Mouse (Mus musculus) large intestine, adult 2 months (tissue): ENCODE results near the gene Tnfrsf26. TPM values are rescaled to one million over a fixed set of nuclear protein-coding genes. Genes with fewer than 3 reads are reported as not detected.
"Not testable (repeated sequence)": the region's sequence is repeated elsewhere in the genome, so short reads cannot be mapped to it uniquely, and the experiment has no call there.

Experiments
- DNase-seq: peaks from one replicate; pipeline ENCODE4 v3.0.0-alpha.2; 2012; ENCODE audit warnings: low read depth, low spot score
- WGBS: fragments of 180-500 bp; shearing (Covaris S2); methylation state at CpG from one replicate; pipeline ENCODE4 v1.1.7; 2018; 5-methylcytosine and 5-hydroxymethylcytosine counted together
- polyA plus RNA-seq: library from polyadenylated mRNA; depleted of rRNA; stranded (reverse); fragments of >200 nt; gene quantifications from 2 replicates; pipeline ENCODE4 v1.2.3, GENCODE M21; 2012; rRNA removed

Gene Tnfrsf26
- polyA plus RNA-seq = 0.37 and 0.52 TPM in 2 replicates

GRCm38 (mm10) chr7:143628540-143628939, at the start of gene Tnfrsf26:
Gene Tnfrsf26, minus strand, starts transcription at chr7:143628722.
- 77% methylated on average over 1 of the region's 1 CpGs for WGBS

GRCm38 (mm10) chr7:143666427-143667311, 38.1 kb upstream of the Tnfrsf26 start:
- DNase-seq = no peak

More at GRCm38 (mm10) chr7:143628540-143628939, at the start of gene Tnfrsf26:
- no peak for DNase-seq

GRCm38 (mm10) chr7:143663470-143663869, 34.9 kb upstream of the Tnfrsf26 start:
- WGBS = 85% methylated on average over 2 of the region's 2 CpGs
- no peak for DNase-seq

- no peak for DNase-seq
These were observed 32.3 kb upstream of the Tnfrsf26 start for GRCm38 (mm10) chr7:143660797-143661196.

GRCm38 (mm10) chr7:143649769-143650346, 21.3 kb upstream of the Tnfrsf26 start:
- WGBS = 49% methylated on average over 10 of the region's 10 CpGs

GRCm38 (mm10) chr7:143649034-143649768, 20.7 kb upstream of the Tnfrsf26 start, which contains the start of gene Tnfrsf22:
Gene Tnfrsf22, minus strand, starts transcription at chr7:143649661.
- peak; percentile 44 for DNase-seq

More at GRCm38 (mm10) chr7:143649769-143650346, 21.3 kb upstream of the Tnfrsf26 start:
- DNase-seq = not testable (repeated sequence)

GRCm38 (mm10) chr7:143643949-143644348, 15.4 kb upstream of the Tnfrsf26 start:
- DNase-seq = not testable (repeated sequence)
- 90% methylated on average over 2 of the region's 2 CpGs for WGBS

More at GRCm38 (mm10) chr7:143649034-143649768, 20.7 kb upstream of the Tnfrsf26 start, which contains the start of gene Tnfrsf22:
- 4% methylated on average over 39 of the region's 39 CpGs for WGBS

- DNase-seq = no peak
- 59% methylated on average over 1 of the region's 1 CpGs for WGBS
These were observed 8.2 kb upstream of the Tnfrsf26 start for GRCm38 (mm10) chr7:143636674-143637073.

GRCm38 (mm10) chr7:143631503-143631902, 3.0 kb upstream of the Tnfrsf26 start:
- DNase-seq = no peak
- 62% methylated on average over 2 of the region's 2 CpGs for whole genome bisulfite sequencing

- no peak for DNase-seq
- WGBS = 5% methylated on average over 1 of the region's 1 CpGs
These were observed 979 bp upstream of the Tnfrsf26 start for GRCm38 (mm10) chr7:143629501-143629900.

GRCm38 (mm10) chr7:143627555-143628286, 801 bp downstream of the Tnfrsf26 start:
- 64% methylated on average over 10 of the region's 10 CpGs for WGBS
- DNase-seq = no peak

GRCm38 (mm10) chr7:143626178-143626577, 2.3 kb downstream of the Tnfrsf26 start:
- WGBS = 71% methylated on average over 2 of the region's 2 CpGs
- no peak for DNase-seq

GRCm38 (mm10) chr7:143625151-143625550, 3.4 kb downstream of the Tnfrsf26 start:
- 62% methylated on average over 5 of the region's 5 CpGs for WGBS
- DNase-seq = no peak

- WGBS = 67% methylated on average over 3 of the region's 3 CpGs
These were observed 4.0 kb downstream of the Tnfrsf26 start for GRCm38 (mm10) chr7:143624561-143624960.

GRCm38 (mm10) chr7:143620951-143621350, 7.6 kb downstream of the Tnfrsf26 start:
- DNase-seq = no peak
- 26% methylated on average over 1 of the region's 1 CpGs for WGBS

More at GRCm38 (mm10) chr7:143624561-143624960, 4.0 kb downstream of the Tnfrsf26 start:
- no peak for DNase-seq

GRCm38 (mm10) chr7:143614404-143615135, 14.0 kb downstream of the Tnfrsf26 start:
- DNase-seq = no peak

GRCm38 (mm10) chr7:143612215-143612614, 16.3 kb downstream of the Tnfrsf26 start:
- 63% methylated on average over 3 of the region's 3 CpGs for WGBS
- DNase-seq = no peak

More at GRCm38 (mm10) chr7:143614404-143615135, 14.0 kb downstream of the Tnfrsf26 start:
- WGBS = 21% methylated on average over 9 of the region's 9 CpGs

GRCm38 (mm10) chr7:143605321-143605720, 23.2 kb downstream of the Tnfrsf26 start:
- WGBS = 86% methylated on average over 3 of the region's 3 CpGs
- DNase-seq = no peak

GRCm38 (mm10) chr7:143604889-143605288, 23.6 kb downstream of the Tnfrsf26 start:
- no peak for DNase-seq

More at GRCm38 (mm10) chr7:143604889-143605288, 23.6 kb downstream of the Tnfrsf26 start:
- 57% methylated on average over 2 of the region's 2 CpGs for WGBS
